Mouse (Mus musculus): ENCODE measurements around the gene Lypd3. TPM values are rescaled to one million over a fixed set of nuclear protein-coding genes. Genes with fewer than 3 reads are reported as not detected.

The Lypd3 gene
- polyA plus RNA-seq (2012; fragmentation: generic; extraction: Trizol): not detected

GRCm38 (mm10) chr7:24636264-24636663 lies at the start of gene Lypd3:
TSS of gene Lypd3 (plus strand) at chr7:24636550.

GRCm38 (mm10) chr7:24587330-24588105 lies 48.8 kb upstream of the Lypd3 start, which contains the start of the genes Ethe1 and Zfp575:
TSS of gene Ethe1 (plus strand) at chr7:24587543.
TSS of gene Zfp575 (minus strand) at chr7:24587641.

GRCm38 (mm10) chr7:24610144-24610878 lies 26.0 kb upstream of the Lypd3 start, which contains the start of gene Phldb3:
TSS of gene Phldb3 (plus strand) at chr7:24610763.

GRCm38 (mm10) chr7:24676575-24676974 lies 40.2 kb downstream of the Lypd3 start, which contains the start of gene Tex101:
TSS of gene Tex101 (minus strand) at chr7:24676675.

Other genes with a start within 250 kb of the Lypd3 start
- gene Smg9, start 236.9 kb upstream of the Lypd3 start, polyA plus RNA-seq (2012; fragmentation: generic; extraction: Trizol): 10 to 100 TPM; 16.1 to 17.6 TPM
- gene Irgc1, start 184.3 kb upstream of the Lypd3 start, polyA plus RNA-seq (2012; fragmentation: generic; extraction: Trizol): under 1 TPM in 1 of 2 experiments, not detected in 1; 0.07 TPM
- gene Plaur, start 174.1 kb upstream of the Lypd3 start, polyA plus RNA-seq (2012; fragmentation: generic; extraction: Trizol): 10 to 100 TPM in 1 of 2 experiments, 1 to 10 TPM in 1; 5.0 to 32.8 TPM
- under 1 TPM; 0.27 to 0.57 TPM for gene Cadm4, start 154.5 kb upstream of the Lypd3 start, polyA plus RNA-seq (2012; fragmentation: generic; extraction: Trizol)
- 10 to 100 TPM; 25.3 to 58.2 TPM for gene Zfp428, start 129.5 kb upstream of the Lypd3 start, polyA plus RNA-seq (2012; fragmentation: generic; extraction: Trizol)
- gene AC161166.1, start 124.1 kb upstream of the Lypd3 start, polyA plus RNA-seq (2012; fragmentation: generic; extraction: Trizol): under 1 TPM; 0.06 to 0.09 TPM
- 10 to 100 TPM in 1 of 2 experiments, 1 to 10 TPM in 1; 2.1 to 10.9 TPM for gene Irgq, start 105.9 kb upstream of the Lypd3 start, polyA plus RNA-seq (2012; fragmentation: generic; extraction: Trizol)
- under 1 TPM in 1 of 2 experiments, not detected in 1; 0.13 TPM for gene Pinlyp, start 90.4 kb upstream of the Lypd3 start, polyA plus RNA-seq (2012; fragmentation: generic; extraction: Trizol)
- 10 to 100 TPM; 39.6 to 44.0 TPM for gene Xrcc1, start 90.3 kb upstream of the Lypd3 start, polyA plus RNA-seq (2012; fragmentation: generic; extraction: Trizol)
- 10 to 100 TPM; 13.1 to 29.9 TPM for gene Ethe1, start 49.0 kb upstream of the Lypd3 start, polyA plus RNA-seq (2012; fragmentation: generic; extraction: Trizol)
- gene Zfp575, start 48.9 kb upstream of the Lypd3 start, polyA plus RNA-seq (2012; fragmentation: generic; extraction: Trizol): under 1 TPM in 1 of 2 experiments, not detected in 1; 0.05 TPM
- gene Phldb3, start 25.8 kb upstream of the Lypd3 start, polyA plus RNA-seq (2012; fragmentation: generic; extraction: Trizol): under 1 TPM; 0.46 to 0.84 TPM
- under 1 TPM in 1 of 2 experiments, not detected in 1; 0.05 TPM for gene Tex101, start 40.1 kb downstream of the Lypd3 start, polyA plus RNA-seq (2012; fragmentation: generic; extraction: Trizol)
- not detected for gene BC049730, start 72.7 kb downstream of the Lypd3 start, polyA plus RNA-seq (2012; fragmentation: generic; extraction: Trizol)
- gene Gm4763, start 90.4 kb downstream of the Lypd3 start, polyA plus RNA-seq (2012; fragmentation: generic; extraction: Trizol): not detected
- not detected for gene Cd177, start 123.8 kb downstream of the Lypd3 start, polyA plus RNA-seq (2012; fragmentation: generic; extraction: Trizol)
- gene Ceacam10, start 140.7 kb downstream of the Lypd3 start, polyA plus RNA-seq (2012; fragmentation: generic; extraction: Trizol): not detected
- gene Gm9844, start 225.7 kb downstream of the Lypd3 start, polyA plus RNA-seq (2012; fragmentation: generic; extraction: Trizol): 10 to 100 TPM; 16.1 to 25.5 TPM
- gene Lypd4, start 233.4 kb downstream of the Lypd3 start, polyA plus RNA-seq (2012; fragmentation: generic; extraction: Trizol): not detected
- gene Dmrtc2, start 233.5 kb downstream of the Lypd3 start, polyA plus RNA-seq (2012; fragmentation: generic; extraction: Trizol): not detected
- gene Rps19, start 247.8 kb downstream of the Lypd3 start, polyA plus RNA-seq (2012; fragmentation: generic; extraction: Trizol): 1,000 to 10,000 TPM; 2,288 to 3,093 TPM

Data from C3H10T1/2 (cell line).